Mouse (Mus musculus): ENCODE measurements around the gene Otogl.
"Not testable (repeated sequence)": the region's sequence is repeated elsewhere in the genome, so short reads cannot be mapped to it uniquely, and the experiment has no call there.

Otogl gene

GRCm38 (mm10) chr10:107810649-107811398, 101.1 kb downstream of the Otogl start:
- DNase-seq (ENCODE audit: low spot score): no peak

- no peak for DNase-seq (ENCODE audit: low spot score)
Observed at GRCm38 (mm10) chr10:107805203-107805602, 106.7 kb downstream of the Otogl start.

GRCm38 (mm10) chr10:107804285-107804684, 107.6 kb downstream of the Otogl start:
- DNase-seq (ENCODE audit: low spot score): not testable (repeated sequence)

- DNase-seq (ENCODE audit: low spot score): peak; percentile 65
Observed at GRCm38 (mm10) chr10:107799671-107800353, 112.1 kb downstream of the Otogl start.

- no peak for DNase-seq (ENCODE audit: low spot score)
Observed at GRCm38 (mm10) chr10:107794812-107795756, 116.8 kb downstream of the Otogl start.

- DNase-seq (ENCODE audit: low spot score): no peak
Observed at GRCm38 (mm10) chr10:107792491-107792890, 119.4 kb downstream of the Otogl start.

- DNase-seq (ENCODE audit: low spot score): no peak
Observed at GRCm38 (mm10) chr10:107779548-107779947, 132.4 kb downstream of the Otogl start.

- no peak for DNase-seq (ENCODE audit: low spot score)
Observed at GRCm38 (mm10) chr10:107759624-107760023, 152.3 kb downstream of the Otogl start.

- no peak for DNase-seq (ENCODE audit: low spot score)
Observed at GRCm38 (mm10) chr10:107753471-107753870, 158.5 kb downstream of the Otogl start.

- no peak for DNase-seq (ENCODE audit: low spot score)
Observed at GRCm38 (mm10) chr10:107752351-107753143, 159.4 kb downstream of the Otogl start.

- no peak for DNase-seq (ENCODE audit: low spot score)
Observed at GRCm38 (mm10) chr10:107751944-107752343, 160.0 kb downstream of the Otogl start.

- DNase-seq (ENCODE audit: low spot score): peak; percentile 52
Observed at GRCm38 (mm10) chr10:107747566-107747965, 164.4 kb downstream of the Otogl start.

- DNase-seq (ENCODE audit: low spot score): no peak
Observed at GRCm38 (mm10) chr10:107746717-107747116, 165.2 kb downstream of the Otogl start.

- DNase-seq (ENCODE audit: low spot score): no peak
Observed at GRCm38 (mm10) chr10:107739815-107740214, 172.1 kb downstream of the Otogl start.

- DNase-seq (ENCODE audit: low spot score): no peak
Observed at GRCm38 (mm10) chr10:107737743-107738142, 174.2 kb downstream of the Otogl start.

- no peak for DNase-seq (ENCODE audit: low spot score)
Observed at GRCm38 (mm10) chr10:107735448-107735847, 176.5 kb downstream of the Otogl start.

GRCm38 (mm10) chr10:107734327-107734726, 177.6 kb downstream of the Otogl start:
- no peak for DNase-seq (ENCODE audit: low spot score)

- DNase-seq (ENCODE audit: low spot score): no peak
Observed at GRCm38 (mm10) chr10:107725631-107726030, 186.3 kb downstream of the Otogl start.

- DNase-seq (ENCODE audit: low spot score): no peak
Observed at GRCm38 (mm10) chr10:107719806-107720205, 192.1 kb downstream of the Otogl start, which contains the start of gene Ptprq. Ptprq (minus strand) TSS chr10:107720051.
